In genomic region chr9:90698439-90698838, GRCm38 (mm10) we compare ENCODE assay signal across 15 mouse cellular contexts.
DNase-seq lines count a peak whose midpoint lies in the region; ATAC-seq and TF ChIP-seq lines count a peak whose summit lies in the region.
"Had no signal": no experiment of that assay in that cellular context is flagged by ENCODE, and none has a peak within 500 bp of the region (broad histone marks: within the 10 kb centered on the region; RNA-seq: fewer than 3 reads in every experiment).

No protein-coding gene starts in this region.

- peak overlapping the region; percentile 20; the same call in 1 of the 2 replicates for H3K27ac ChIP-seq in cerebellum, adult 2 months (ENCODE audit: insufficient read depth, low read length)
- H3K27ac ChIP-seq in forebrain, embryonic 10.5 days: peak overlapping the region; percentile 81; the same call in 1 of the 2 replicates
- no peak overlapping the region for H3K27ac ChIP-seq in forebrain, embryonic 14.5 days (ENCODE audit: low read depth, low read length)
- peak overlapping the region; percentile 19; the same call in 1 of the 2 replicates for H3K27ac ChIP-seq in layer of hippocampus, adult 2 months
- H3K27ac ChIP-seq: heart, embryonic 15.5 days had no signal

- no peak for ATAC-seq in forebrain, embryonic 14.5 days
- ATAC-seq: forebrain, embryonic 15.5 days; intestine, postnatal 0 days; Patski had no signal

- no peaks in the 10 kb centered on the region for H3K27me3 ChIP-seq in cerebellum, adult 2 months (ENCODE audit: control insufficient read depth, insufficient read depth, low read length)
- peaks cover 52% of the 10 kb centered on the region for H3K27me3 ChIP-seq in forebrain, embryonic 10.5 days (ENCODE audit: poor library complexity, severe bottlenecking)
- peaks cover 3% of the 10 kb centered on the region; the same call in 1 of the 2 replicates for H3K27me3 ChIP-seq in forebrain, embryonic 14.5 days (replicated peaks; ENCODE audit: control insufficient read depth, insufficient read depth, low read length)
- H3K27me3 ChIP-seq: heart, embryonic 12.5 days; heart, embryonic 15.5 days had no signal

- H3K4me3 ChIP-seq in cerebellum, adult 2 months (replicated peaks; ENCODE audit: insufficient read depth, low read depth, low read length): no peak overlapping the region
- H3K4me3 ChIP-seq in forebrain, embryonic 10.5 days: no peak overlapping the region
- H3K4me3 ChIP-seq in forebrain, embryonic 14.5 days (ENCODE audit: low read depth, low read length): no peak overlapping the region
- H3K4me3 ChIP-seq in layer of hippocampus, adult 2 months: no peak overlapping the region
- H3K4me3 ChIP-seq: forebrain, embryonic 15.5 days; heart, embryonic 12.5 days; heart, embryonic 15.5 days had no signal

- DNase-seq in cerebellum, adult 2 months: peak in 1 of 2 experiments; percentile 37
- no peak for DNase-seq in cerebellum, postnatal 4 days (ENCODE audit: low spot score in 2 of 2)
- DNase-seq in forebrain, embryonic 10.5 days (ENCODE audit: extremely low spot score, low spot score): no peak
- DNase-seq in forebrain, embryonic 14.5 days (ENCODE audit: low spot score): no peak
- no peak for DNase-seq in layer of hippocampus, adult 2 months (ENCODE audit: low spot score in 2 of 2)
- DNase-seq in layer of hippocampus, adult 8-10 months (ENCODE audit: low spot score in 2 of 2): no peak
- DNase-seq: adrenal gland, postnatal 10 days; adrenal gland, postnatal 36 days; gastrocnemius, postnatal 25 days; heart, postnatal 36 days had no signal

- no peaks in the 10 kb centered on the region for H3K36me3 ChIP-seq in forebrain, embryonic 10.5 days (replicated peaks)
- no peaks in the 10 kb centered on the region for H3K36me3 ChIP-seq in forebrain, embryonic 14.5 days (ENCODE audit: control insufficient read depth, insufficient read depth, low read length)
- H3K36me3 ChIP-seq: forebrain, embryonic 15.5 days; heart, embryonic 12.5 days; heart, embryonic 15.5 days had no signal

- no peak overlapping the region for H3K4me2 ChIP-seq in forebrain, embryonic 14.5 days (ENCODE audit: low read length)
- H3K4me2 ChIP-seq: forebrain, embryonic 15.5 days; heart, embryonic 12.5 days; heart, embryonic 15.5 days had no signal

- 14% methylated on average over 7 of the region's 7 CpGs for WGBS in cerebellum, adult 2 months
- 77% methylated on average over 7 of the region's 7 CpGs for whole genome bisulfite sequencing in forebrain, embryonic 10.5 days
- WGBS in forebrain, embryonic 14.5 days: 62% methylated on average over 7 of the region's 7 CpGs

- no peaks in the 10 kb centered on the region for H3K9me3 ChIP-seq in forebrain, embryonic 10.5 days
- no peaks in the 10 kb centered on the region for H3K9me3 ChIP-seq in forebrain, embryonic 14.5 days (replicated peaks; ENCODE audit: control insufficient read depth, low read length)
- H3K9me3 ChIP-seq: forebrain, embryonic 15.5 days; heart, embryonic 12.5 days; heart, embryonic 15.5 days had no signal

- H3K4me1 ChIP-seq in cerebellum, adult 2 months (ENCODE audit: control insufficient read depth, insufficient read depth, low read length): peaks cover 11% of the 10 kb centered on the region; the same call in 1 of the 2 replicates
- H3K4me1 ChIP-seq in forebrain, embryonic 10.5 days: peaks cover 68% of the 10 kb centered on the region
- peaks cover 7% of the 10 kb centered on the region for H3K4me1 ChIP-seq in forebrain, embryonic 14.5 days (ENCODE audit: control insufficient read depth, insufficient read depth, low read length)
- H3K4me1 ChIP-seq: heart, embryonic 12.5 days; heart, embryonic 15.5 days had no signal

- no peak for TF ChIP-seq CTCF in cerebellum, adult 2 months (IDR thresholded peaks at IDR 0.05; ENCODE audit: borderline replicate concordance, insufficient read depth, low read depth, low read length)
- TF ChIP-seq CTCF in layer of hippocampus, adult 2 months (conservative IDR thresholded peaks at IDR 0.05): no peak

- no peak overlapping the region for H3K9ac ChIP-seq in forebrain, embryonic 14.5 days (ENCODE audit: low read length)
- H3K9ac ChIP-seq: forebrain, embryonic 15.5 days; heart, embryonic 12.5 days; heart, embryonic 15.5 days had no signal

- TF ChIP-seq POLR2A in cerebellum, adult 2 months (IDR thresholded peaks at IDR 0.05; ENCODE audit: borderline replicate concordance, insufficient read depth, low read length): no peak
